Mouse (Mus musculus) testis, adult 2 months (tissue): ENCODE data around the gene Rogdi.

Experiments used
- CTCF ChIP-seq: fragments of 200-500 bp; IDR thresholded peaks from 2 replicates; pipeline ENCODE4 v1.5.1; 2012; ENCODE audit warnings: low read depth, mild to moderate bottlenecking, inconsistent platforms, low read length, moderate library complexity; ENCODE audit not compliant: control insufficient read depth, insufficient read depth, insufficient replicate concordance
- POLR2A ChIP-seq: fragments of 200-500 bp; IDR thresholded peaks from 2 replicates; pipeline ENCODE4 v1.6.1; 2012; ENCODE audit warnings: low read depth, mild to moderate bottlenecking, inconsistent platforms, low read length, moderate library complexity; ENCODE audit not compliant: control insufficient read depth

- TF ChIP-seq POLR2A, result no peak
- TF ChIP-seq CTCF, result no peak
These were observed 48.5 kb downstream of the Rogdi start for GRCm38 (mm10) chr16:4964731-4965391.
